Mouse (Mus musculus) common myeloid progenitor, adult 5-6 weeks (primary cell): ENCODE measurements around the gene Fam186a. TPM values are rescaled to one million over a fixed set of nuclear protein-coding genes. Genes with fewer than 3 reads are reported as not detected.
A peak's percentile ranks its signal among the peaks of the same experiment; 100 is the strongest.

Experiments
- ATAC-seq: replicated peaks from 2 replicates; pipeline ENCODE4 v1.8.0; 2016; ENCODE audit warnings: low read depth, mild to moderate bottlenecking, moderate TSS enrichment, inconsistent platforms; ENCODE audit not compliant: poor library complexity, severe bottlenecking
- total RNA-seq: library from RNA; stranded (forward); fragments of 200-1000, 187-1606 nt; gene quantifications from 2 replicates; pipeline ENCODE4 v1.2.3, GENCODE M21; 2017

The Fam186a gene
- total RNA-seq, 1 experiment from 2014 or later, result not detected

GRCm38 (mm10) chr15:99884038-99884437 lies 82.8 kb downstream of the Fam186a start:
- no peak for ATAC-seq

GRCm38 (mm10) chr15:99878541-99878940 lies 88.3 kb downstream of the Fam186a start:
- no peak for ATAC-seq

- peak; percentile 99 for ATAC-seq
These were observed 91.5 kb downstream of the Fam186a start, which contains the start of gene Lima1 for GRCm38 (mm10) chr15:99875334-99875869. Gene Lima1, minus strand, starts transcription at chr15:99875456.

GRCm38 (mm10) chr15:99874612-99875333 lies 92.1 kb downstream of the Fam186a start:
- ATAC-seq, result 0 out of 2 replicates have a peak, but pooled peaks have one; percentile 10

- ATAC-seq, result no peak
These were observed 94.3 kb downstream of the Fam186a start for GRCm38 (mm10) chr15:99872543-99872942.

Other genes with a start within 250 kb of the Fam186a start
- 0.46 and 0.82 TPM in 2 replicates for gene Gpd1, start 249.5 kb downstream of the Fam186a start, total RNA-seq
- 31.2 and 49.0 TPM in 2 replicates for gene Cox14, start 241.4 kb downstream of the Fam186a start, total RNA-seq
- gene Cers5, start 194.2 kb downstream of the Fam186a start, total RNA-seq, result 24.0 and 33.2 TPM in 2 replicates
- gene Lima1, start 91.6 kb downstream of the Fam186a start, total RNA-seq, result 1.5 and 2.2 TPM in 2 replicates
- gene Larp4, start 3.0 kb upstream of the Fam186a start, total RNA-seq, result 99.0 and 109 TPM in 2 replicates
- gene Dip2b, start 71.6 kb upstream of the Fam186a start, total RNA-seq, result 14.9 and 15.4 TPM in 2 replicates